Mouse (Mus musculus): ENCODE results near the gene Lgals7. TPM values are rescaled to one million over a fixed set of nuclear protein-coding genes. Genes with fewer than 3 reads are reported as not detected.

The Lgals7 gene
- polyA plus RNA-seq, 1 experiment = not detected

- Histone ChIP-seq H3K4me3 (ENCODE audit: insufficient read depth, low read length) (no peak overlapping the region), H3K4me1 (ENCODE audit: control insufficient read depth, insufficient read depth, low read length) (no peaks in the 10 kb centered on the region), H3K27ac (ENCODE audit: insufficient read depth, low read depth, low read length) (no peak overlapping the region)
- TF ChIP-seq POLR2A (IDR thresholded peaks at IDR 0.05; ENCODE audit: borderline replicate concordance, low read depth, low read length) (no peak), CTCF (IDR thresholded peaks at IDR 0.05; ENCODE audit: low read depth, low read length) (no peak)
Observed at GRCm38 (mm10) chr7:28886486-28886885, 22.8 kb downstream of the Lgals7 start.

- TF ChIP-seq POLR2A (IDR thresholded peaks at IDR 0.05; ENCODE audit: borderline replicate concordance, low read depth, low read length) (no peak), CTCF (IDR thresholded peaks at IDR 0.05; ENCODE audit: low read depth, low read length) (no peak)
- H3K4me1 ChIP-seq (ENCODE audit: control insufficient read depth, insufficient read depth, low read length) = no peaks in the 10 kb centered on the region
- H3K27ac ChIP-seq (ENCODE audit: insufficient read depth, low read depth, low read length) = no peak overlapping the region
- H3K4me3 ChIP-seq (ENCODE audit: insufficient read depth, low read length) = peak overlapping the region; percentile 23
Observed at GRCm38 (mm10) chr7:28888701-28889161, 25.1 kb downstream of the Lgals7 start.

- Histone ChIP-seq H3K4me1 (ENCODE audit: control insufficient read depth, insufficient read depth, low read length) (no peaks in the 10 kb centered on the region), H3K27ac (ENCODE audit: insufficient read depth, low read depth, low read length) (no peak overlapping the region), H3K4me3 (ENCODE audit: insufficient read depth, low read length) (no peak overlapping the region)
- TF ChIP-seq CTCF (IDR thresholded peaks at IDR 0.05; ENCODE audit: low read depth, low read length) = no peak
- no peak for TF ChIP-seq POLR2A (IDR thresholded peaks at IDR 0.05; ENCODE audit: borderline replicate concordance, low read depth, low read length)
Observed at GRCm38 (mm10) chr7:28892601-28893000, 28.9 kb downstream of the Lgals7 start.

DNA sequence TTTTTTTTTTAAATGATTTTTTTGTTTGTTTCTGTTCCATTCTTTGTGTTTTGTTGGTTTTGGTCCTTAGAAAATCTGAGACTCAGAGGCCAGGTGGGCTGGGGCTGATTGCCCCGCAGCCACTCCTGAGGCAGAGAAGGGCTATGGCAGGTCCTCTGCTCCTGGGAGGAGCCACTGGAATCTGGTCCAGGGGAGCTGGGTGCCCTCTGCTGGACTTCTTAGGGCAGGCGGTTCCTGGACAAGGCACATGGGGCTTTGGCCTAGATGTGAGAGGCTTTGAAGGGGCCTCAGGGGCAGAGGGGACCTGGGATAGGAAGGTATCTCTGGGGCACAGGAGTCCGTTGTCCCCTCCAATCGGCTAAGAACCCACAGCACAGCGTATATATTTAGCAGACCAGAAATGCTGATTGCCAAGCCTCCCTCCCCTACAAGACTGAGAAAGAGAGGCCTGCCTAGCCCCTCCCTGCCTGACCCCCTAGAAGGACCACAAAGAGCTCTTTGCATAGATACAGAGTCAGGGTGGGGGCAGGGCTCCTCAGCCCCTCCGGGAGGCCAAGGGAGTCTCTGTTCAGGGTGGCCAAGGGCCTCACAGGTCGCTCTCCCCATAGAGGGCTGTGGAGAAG, 30.1 kb downstream of the Lgals7 start:
- Histone ChIP-seq H3K4me1 (ENCODE audit: control insufficient read depth, insufficient read depth, low read length) (no peaks in the 10 kb centered on the region), H3K27ac (ENCODE audit: insufficient read depth, low read depth, low read length) (no peak overlapping the region), H3K4me3 (ENCODE audit: insufficient read depth, low read length) (no peak overlapping the region)
- TF ChIP-seq POLR2A (IDR thresholded peaks at IDR 0.05; ENCODE audit: borderline replicate concordance, low read depth, low read length) = no peak
- no peak for TF ChIP-seq CTCF (IDR thresholded peaks at IDR 0.05; ENCODE audit: low read depth, low read length)

DNA sequence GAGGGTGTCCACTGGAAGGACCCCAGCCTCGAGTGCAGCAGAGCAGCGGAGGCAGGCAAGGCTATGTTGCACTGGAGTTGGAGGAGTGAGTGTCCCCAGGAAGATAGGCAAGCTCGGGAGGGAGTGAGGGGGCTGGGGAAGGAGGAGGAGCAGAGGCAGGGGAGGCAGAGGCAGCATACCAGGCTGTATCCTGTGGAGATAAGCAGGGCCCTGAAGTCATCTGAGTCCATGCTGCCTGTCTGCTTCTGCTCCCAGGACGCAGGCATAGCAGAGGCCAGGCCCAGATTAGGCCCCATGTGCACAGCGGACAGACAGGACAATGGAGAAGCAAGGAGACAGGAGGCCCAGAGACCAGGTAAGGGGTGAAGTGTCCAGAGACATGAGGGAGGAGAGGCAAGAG, 31.3 kb downstream of the Lgals7 start:
- Histone ChIP-seq H3K4me1 (ENCODE audit: control insufficient read depth, insufficient read depth, low read length) (no peaks in the 10 kb centered on the region), H3K27ac (ENCODE audit: insufficient read depth, low read depth, low read length) (no peak overlapping the region), H3K4me3 (ENCODE audit: insufficient read depth, low read length) (no peak overlapping the region)
- TF ChIP-seq CTCF (IDR thresholded peaks at IDR 0.05; ENCODE audit: low read depth, low read length) = no peak
- TF ChIP-seq POLR2A (IDR thresholded peaks at IDR 0.05; ENCODE audit: borderline replicate concordance, low read depth, low read length) = no peak

GRCm38 (mm10) chr7:28897661-28898060, 34.0 kb downstream of the Lgals7 start:
- no peak for TF ChIP-seq CTCF (IDR thresholded peaks at IDR 0.05; ENCODE audit: low read depth, low read length)
- no peak for TF ChIP-seq POLR2A (IDR thresholded peaks at IDR 0.05; ENCODE audit: borderline replicate concordance, low read depth, low read length)
- Histone ChIP-seq H3K4me1 (ENCODE audit: control insufficient read depth, insufficient read depth, low read length) (no peaks in the 10 kb centered on the region), H3K27ac (ENCODE audit: insufficient read depth, low read depth, low read length) (no peak overlapping the region), H3K4me3 (ENCODE audit: insufficient read depth, low read length) (no peak overlapping the region)

DNA sequence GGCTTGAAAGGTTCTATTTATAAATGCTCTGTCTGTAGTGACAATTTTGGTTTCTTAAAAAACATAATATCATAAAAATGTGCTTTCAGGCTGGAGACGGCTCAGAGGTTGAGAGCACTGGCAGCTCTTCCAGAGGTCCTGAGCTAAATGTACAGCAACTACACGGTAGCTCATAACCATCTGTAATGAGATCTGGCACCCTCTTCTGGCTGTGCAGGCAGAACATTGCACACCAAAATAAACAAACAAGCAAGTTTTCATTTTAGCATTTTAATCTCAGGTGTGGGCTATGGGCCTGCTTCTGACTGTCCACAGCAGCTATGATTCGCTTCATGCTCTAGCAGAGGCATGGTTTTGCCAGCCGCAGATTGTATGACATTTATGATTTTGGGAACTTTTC, 36.3 kb downstream of the Lgals7 start:
- TF ChIP-seq CTCF (IDR thresholded peaks at IDR 0.05; ENCODE audit: low read depth, low read length) (no peak), POLR2A (IDR thresholded peaks at IDR 0.05; ENCODE audit: borderline replicate concordance, low read depth, low read length) (no peak)
- Histone ChIP-seq H3K27ac (ENCODE audit: insufficient read depth, low read depth, low read length) (no peak overlapping the region), H3K4me1 (ENCODE audit: control insufficient read depth, insufficient read depth, low read length) (peaks cover 6% of the 10 kb centered on the region), H3K4me3 (ENCODE audit: insufficient read depth, low read length) (no peak overlapping the region)

DNA sequence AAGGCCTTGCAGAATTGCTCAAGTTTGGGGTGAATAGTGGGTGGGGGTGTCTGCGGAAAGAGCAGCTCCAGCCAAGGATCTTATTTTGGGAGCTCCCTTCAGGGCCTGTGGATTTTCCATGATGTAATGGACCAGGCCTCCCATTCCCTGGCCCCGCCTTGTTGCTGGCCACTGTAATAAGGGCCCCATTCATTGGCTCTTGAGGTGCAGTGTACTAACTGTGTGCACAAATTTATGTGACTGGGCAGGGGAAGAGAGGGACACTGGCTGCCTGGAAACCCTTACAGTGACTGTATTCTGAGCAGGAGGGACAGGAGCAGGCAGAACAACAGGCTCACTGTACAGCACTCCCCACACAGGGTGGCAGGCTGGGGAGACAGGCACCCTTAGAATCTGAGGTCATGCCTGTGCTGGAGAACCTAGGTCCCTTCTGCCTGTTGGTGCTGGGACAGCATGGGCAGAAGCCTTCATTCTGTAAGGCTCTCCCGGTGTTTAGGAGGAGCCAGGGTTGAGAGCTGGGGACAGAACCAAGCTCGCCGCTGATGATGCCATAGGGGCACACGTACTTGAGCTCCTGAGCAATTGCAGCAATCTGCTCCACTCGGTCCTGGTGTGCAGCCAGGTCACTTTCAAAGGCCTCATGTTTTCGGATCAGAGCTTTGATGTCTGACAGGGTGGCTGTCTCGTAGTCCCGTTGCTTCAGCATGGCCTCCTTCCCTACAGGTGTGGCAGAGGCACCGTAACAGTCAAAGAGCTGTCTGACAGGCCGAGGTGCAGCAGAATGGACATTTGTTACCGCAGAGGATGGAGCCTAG, 37.9 kb downstream of the Lgals7 start:
- Histone ChIP-seq H3K4me1 (ENCODE audit: control insufficient read depth, insufficient read depth, low read length) (peaks cover 17% of the 10 kb centered on the region), H3K27ac (ENCODE audit: insufficient read depth, low read depth, low read length) (no peak overlapping the region), H3K4me3 (ENCODE audit: insufficient read depth, low read length) (no peak overlapping the region)
- TF ChIP-seq CTCF (IDR thresholded peaks at IDR 0.05; ENCODE audit: low read depth, low read length) = no peak
- no peak for TF ChIP-seq POLR2A (IDR thresholded peaks at IDR 0.05; ENCODE audit: borderline replicate concordance, low read depth, low read length)

DNA sequence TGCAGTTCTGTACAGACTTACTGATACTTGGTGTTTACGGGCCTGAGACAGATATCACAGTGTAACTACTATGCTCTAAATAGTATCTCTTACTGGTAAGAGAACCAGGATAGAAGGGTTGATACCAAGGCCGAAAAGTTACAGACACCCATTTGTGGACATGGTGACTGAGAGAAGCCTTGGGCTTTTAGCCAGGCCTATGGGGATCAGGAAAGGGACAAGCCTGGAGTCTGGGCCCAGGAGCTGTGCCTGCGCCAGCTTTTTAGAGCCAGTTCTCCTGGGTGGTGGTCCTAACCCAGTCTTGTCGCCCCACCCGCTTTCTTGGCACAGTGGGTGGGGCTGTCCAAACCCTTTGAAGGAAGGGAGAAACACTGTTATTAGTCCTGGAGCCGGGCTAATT, 38.5 kb downstream of the Lgals7 start:
- peaks cover 23% of the 10 kb centered on the region for H3K4me1 ChIP-seq (ENCODE audit: control insufficient read depth, insufficient read depth, low read length)
- H3K27ac ChIP-seq (ENCODE audit: insufficient read depth, low read depth, low read length) = no peak overlapping the region
- no peak overlapping the region for H3K4me3 ChIP-seq (ENCODE audit: insufficient read depth, low read length)
- TF ChIP-seq CTCF (IDR thresholded peaks at IDR 0.05; ENCODE audit: low read depth, low read length) = no peak
- TF ChIP-seq POLR2A (IDR thresholded peaks at IDR 0.05; ENCODE audit: borderline replicate concordance, low read depth, low read length) = no peak

DNA sequence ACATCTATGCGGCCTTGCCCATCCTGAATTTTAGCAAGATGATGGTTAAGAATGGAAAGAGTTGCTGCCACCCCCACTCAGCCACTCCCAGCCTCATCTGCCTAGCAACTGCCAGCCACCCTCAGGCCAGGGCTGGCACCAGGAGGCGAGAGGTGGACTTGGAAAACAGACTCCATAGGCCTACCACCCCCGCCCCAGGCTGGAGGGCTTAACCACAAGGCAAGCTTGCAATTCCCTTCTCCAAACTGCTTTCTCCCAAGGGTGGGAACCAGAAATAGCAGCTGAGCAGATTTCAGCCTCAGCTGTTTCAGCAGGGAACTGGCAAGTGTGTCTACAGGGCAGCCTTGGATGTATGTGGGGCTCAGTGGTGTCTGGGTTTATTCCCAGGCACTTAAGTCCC, 39.2 kb downstream of the Lgals7 start:
- H3K4me1 ChIP-seq (ENCODE audit: control insufficient read depth, insufficient read depth, low read length) = peaks cover 28% of the 10 kb centered on the region
- TF ChIP-seq CTCF (IDR thresholded peaks at IDR 0.05; ENCODE audit: low read depth, low read length) (no peak), POLR2A (IDR thresholded peaks at IDR 0.05; ENCODE audit: borderline replicate concordance, low read depth, low read length) (no peak)
- H3K27ac ChIP-seq (ENCODE audit: insufficient read depth, low read depth, low read length) = no peak overlapping the region
- H3K4me3 ChIP-seq (ENCODE audit: insufficient read depth, low read length) = no peak overlapping the region
